Mouse (Mus musculus) layer of hippocampus, adult 8-10 months (tissue): ENCODE measurements around the gene C1qtnf3. TPM values are rescaled to one million over a fixed set of nuclear protein-coding genes. Genes with fewer than 3 reads are reported as not detected.
A peak's percentile ranks its signal among the peaks of the same experiment; 100 is the strongest.
"Not testable (repeated sequence)": the region's sequence is repeated elsewhere in the genome, so short reads cannot be mapped to it uniquely, and the experiment has no call there.

ENCODE experiments used
- DNase-seq, 2 experiments: peaks; one replicate each; pipeline ENCODE4 v3.0.0; 2022; ENCODE audit warnings: low spot score in 2 of 2
- total RNA-seq, 4 experiments: library from RNA; stranded (reverse); gene quantifications; 2 replicates each; pipeline ENCODE4 v1.2.4; 2022

C1qtnf3 gene
- total RNA-seq, 4 experiments from 2014 or later: 0.26 TPM; not detected in 3

- DNase-seq: no peak
Observed at GRCm38 (mm10) chr15:10959277-10960026, 7.3 kb downstream of the C1qtnf3 start.

DNA sequence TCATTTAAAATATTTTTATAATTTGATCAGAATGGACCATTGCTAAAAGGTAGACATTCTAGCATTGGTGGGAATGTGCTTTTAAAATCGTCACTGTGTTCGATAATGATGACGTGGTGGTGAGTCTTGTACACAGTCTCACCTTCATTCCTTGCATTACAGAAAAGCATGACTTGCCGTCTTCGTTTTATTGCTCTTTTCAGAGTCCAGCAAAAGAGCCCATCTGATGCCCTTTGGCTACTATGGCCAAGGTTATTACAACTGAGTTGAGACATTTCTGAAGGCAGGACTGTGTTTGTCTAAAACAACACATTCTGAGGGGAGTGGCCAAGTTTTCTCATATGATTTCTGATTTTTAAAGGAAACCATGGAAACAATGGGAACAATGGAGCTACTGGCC lies 8.1 kb downstream of the C1qtnf3 start:
- DNase-seq: no peak

- DNase-seq: no peak
Observed at GRCm38 (mm10) chr15:10962601-10963000, 10.5 kb downstream of the C1qtnf3 start.

- DNase-seq: no peak
Observed at GRCm38 (mm10) chr15:10969439-10969838, 17.3 kb downstream of the C1qtnf3 start.

- no peak for DNase-seq
Observed at GRCm38 (mm10) chr15:10970777-10971176, 18.6 kb downstream of the C1qtnf3 start.

GRCm38 (mm10) chr15:10977151-10977550 lies 25.0 kb downstream of the C1qtnf3 start:
- no peak for DNase-seq

- DNase-seq: no peak
Observed at GRCm38 (mm10) chr15:10980712-10981111, 28.6 kb downstream of the C1qtnf3 start.

GRCm38 (mm10) chr15:10981377-10982063 lies 29.4 kb downstream of the C1qtnf3 start, which contains the start of gene Amacr:
Gene Amacr (plus strand): TSS chr15:10981756.
- DNase-seq: peak; percentile 74 to 91

DNA sequence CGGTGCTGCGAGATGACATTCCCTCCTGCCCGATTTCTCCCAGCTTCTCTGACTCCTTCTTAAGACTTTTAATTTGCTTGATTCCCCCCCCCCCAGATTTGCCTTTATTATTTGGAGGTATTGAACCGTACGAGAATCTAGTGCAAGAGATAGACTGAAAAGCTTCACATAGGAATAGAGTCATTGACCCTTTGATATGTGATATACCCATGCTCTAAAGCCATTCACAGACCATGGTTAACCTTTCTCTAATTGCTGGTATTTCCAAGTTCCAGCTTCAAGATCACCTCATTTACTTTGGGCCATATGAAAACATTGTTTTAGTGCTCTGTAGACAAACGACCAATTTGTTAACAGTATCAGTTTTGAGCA lies 29.9 kb downstream of the C1qtnf3 start:
- no peak for DNase-seq

- DNase-seq: no peak
Observed at GRCm38 (mm10) chr15:10985756-10986155, 33.6 kb downstream of the C1qtnf3 start.

DNA sequence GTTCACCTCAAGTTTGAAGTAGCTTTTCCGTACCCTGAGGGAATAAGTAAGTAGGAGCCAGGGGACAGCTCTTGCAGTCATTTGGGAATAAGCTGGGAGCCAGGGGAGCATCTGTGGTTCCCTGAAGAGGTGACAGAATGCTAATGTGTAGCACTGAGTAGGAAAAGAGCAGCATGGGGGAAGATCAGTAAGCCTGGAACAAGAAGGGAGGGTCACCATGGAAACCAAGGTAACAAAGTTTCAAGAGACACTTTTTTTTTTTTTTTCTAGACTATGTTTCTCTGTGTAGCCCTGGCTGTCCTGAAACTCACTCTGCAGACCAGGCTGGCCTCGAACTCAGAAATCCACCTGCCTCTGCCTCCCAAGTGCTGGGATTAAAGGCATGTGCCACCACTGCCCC lies 34.3 kb downstream of the C1qtnf3 start:
- DNase-seq: not testable (repeated sequence)

DNA sequence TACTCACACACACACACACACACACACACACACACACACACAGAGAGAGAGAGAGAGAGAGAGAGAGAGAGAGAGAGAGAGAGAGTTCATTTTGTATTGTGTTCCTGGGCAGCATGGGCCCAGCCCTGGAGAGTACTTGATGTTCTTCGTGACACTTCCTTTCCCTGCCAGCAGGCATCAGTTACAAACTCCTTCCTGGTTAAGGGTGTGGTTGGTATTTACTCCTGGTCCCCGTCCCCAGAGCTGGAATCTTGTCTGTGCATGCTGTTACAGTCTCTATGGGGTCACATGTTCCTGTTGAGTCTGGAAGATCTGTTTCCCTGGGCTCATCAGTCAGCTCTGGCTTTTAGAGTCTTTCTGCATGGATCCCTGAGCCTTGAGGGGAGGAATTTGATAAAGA lies 38.3 kb downstream of the C1qtnf3 start:
- no peak for DNase-seq

GRCm38 (mm10) chr15:10991566-10991965 lies 39.4 kb downstream of the C1qtnf3 start:
- DNase-seq: no peak

GRCm38 (mm10) chr15:10999832-11000231 lies 47.7 kb downstream of the C1qtnf3 start:
- no peak for DNase-seq

GRCm38 (mm10) chr15:11000421-11000820 lies 48.3 kb downstream of the C1qtnf3 start, which contains the start of gene Slc45a2:
Gene Slc45a2 (plus strand): TSS chr15:11000721.
- no peak for DNase-seq

GRCm38 (mm10) chr15:11003791-11004190 lies 51.7 kb downstream of the C1qtnf3 start:
- DNase-seq: no peak

DNA sequence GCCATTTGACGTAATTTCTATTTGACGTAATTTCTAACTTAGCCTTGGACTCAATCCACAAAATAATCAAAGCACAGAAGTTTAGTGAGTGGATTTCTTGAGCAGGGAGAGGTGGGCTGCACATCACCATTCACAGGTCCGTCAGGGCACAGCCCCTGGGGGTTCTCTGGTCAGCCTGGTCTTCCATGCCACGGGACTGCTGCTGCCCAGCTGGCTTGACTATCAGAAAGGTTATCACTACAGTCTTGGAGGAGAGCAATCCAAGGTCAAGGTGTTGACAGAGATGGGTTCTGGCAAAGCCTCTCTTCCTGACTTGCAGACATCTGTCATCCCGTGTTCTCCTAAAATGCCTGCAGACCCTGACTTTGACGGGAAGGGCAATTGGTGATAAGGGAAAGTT lies 52.5 kb downstream of the C1qtnf3 start:
- no peak for DNase-seq

DNA sequence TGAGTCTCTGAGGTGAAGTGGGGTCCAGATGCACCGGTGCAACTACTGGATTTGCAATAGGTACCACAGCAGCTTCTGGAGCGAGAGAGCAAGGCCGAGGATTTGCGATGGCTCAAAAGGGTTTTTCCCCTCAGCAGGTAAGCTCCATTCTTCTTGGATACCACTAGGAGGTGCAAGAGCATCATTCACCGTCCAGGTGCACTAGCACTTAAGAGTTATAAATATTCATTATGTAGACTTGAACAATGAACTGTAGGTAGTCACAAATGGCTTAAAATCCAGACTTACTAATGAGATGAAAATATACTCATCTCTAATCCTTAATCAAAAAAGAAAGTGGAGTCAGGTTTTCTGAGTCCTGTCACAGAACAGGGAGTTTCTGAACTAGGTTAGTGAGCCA lies 56.6 kb downstream of the C1qtnf3 start:
- no peak for DNase-seq

- no peak for DNase-seq
Observed at GRCm38 (mm10) chr15:11010976-11011548, 58.9 kb downstream of the C1qtnf3 start.

- DNase-seq: no peak
Observed at GRCm38 (mm10) chr15:11014931-11015330, 62.8 kb downstream of the C1qtnf3 start.

DNA sequence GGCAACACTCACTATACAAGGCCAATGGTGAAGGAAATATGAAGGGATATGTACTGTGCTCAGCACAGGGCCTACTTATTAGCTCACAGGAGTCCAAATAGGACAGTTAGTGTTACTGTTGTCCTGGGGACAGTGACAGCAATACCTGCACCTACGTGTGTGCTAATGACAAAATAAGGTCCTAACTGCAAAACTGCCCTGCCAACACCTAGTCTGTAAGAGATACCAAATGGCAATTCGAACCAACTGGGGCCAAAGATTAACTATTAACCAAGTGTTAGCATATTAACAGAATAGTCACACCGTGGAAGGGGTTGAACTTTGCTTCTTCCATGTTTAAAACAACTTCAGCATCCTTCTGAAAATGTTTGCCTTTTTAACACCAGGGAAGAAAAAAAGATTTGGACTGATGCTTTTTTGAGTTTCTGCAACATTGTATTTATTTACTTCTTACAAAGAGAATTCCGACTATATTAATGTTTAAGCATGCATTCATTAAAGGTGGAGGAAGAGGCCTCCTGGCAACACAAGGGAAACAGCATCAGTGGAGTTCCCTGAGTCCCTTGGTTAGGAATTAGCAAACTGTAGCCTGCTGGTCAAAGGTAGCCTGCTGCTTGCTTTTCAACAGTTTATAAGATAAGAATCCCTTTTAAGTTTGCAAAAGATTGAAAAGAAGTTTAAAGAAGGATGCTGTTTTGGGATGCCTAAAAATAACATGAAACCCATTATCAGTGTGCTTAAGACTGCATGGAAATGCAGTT lies 74.8 kb downstream of the C1qtnf3 start:
- no peak for DNase-seq
